In the genomic region with DNA sequence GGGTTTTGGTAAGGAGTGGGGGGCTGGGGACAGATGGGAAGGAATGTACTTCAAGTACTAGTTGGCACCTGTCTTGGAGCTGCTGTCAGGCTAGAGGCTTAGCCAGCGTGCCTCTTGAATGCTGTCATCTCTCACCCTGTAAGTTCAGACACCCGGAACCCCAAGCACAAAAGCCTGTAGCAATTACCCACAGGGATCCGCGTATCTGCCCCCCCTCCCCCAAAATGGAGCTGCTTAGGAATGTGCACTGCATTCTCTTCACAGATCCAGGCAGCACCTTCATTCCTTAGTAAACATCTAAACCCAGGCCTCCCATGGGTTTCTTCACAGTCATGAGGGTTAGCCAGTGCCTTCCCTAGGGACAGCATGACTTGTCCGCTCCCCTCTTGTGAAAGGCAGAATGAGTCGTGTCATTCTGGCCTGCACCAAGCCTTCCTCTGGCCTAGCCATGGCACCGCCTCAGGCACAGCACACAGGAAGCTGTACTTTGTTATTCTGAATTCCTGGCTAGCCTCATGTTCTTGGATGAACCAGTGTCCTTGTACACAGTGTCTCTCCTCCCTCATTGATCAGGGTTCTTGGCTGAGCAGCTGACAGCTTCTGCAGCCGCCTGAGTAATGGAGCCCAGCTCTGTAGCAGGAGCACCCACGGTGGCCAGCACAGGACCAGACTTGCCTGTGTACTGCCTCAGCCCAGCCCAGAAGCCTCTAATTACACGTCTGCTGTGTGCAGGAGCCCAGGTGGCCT, we compare ENCODE assay signal across 8 mouse cellular contexts. TPM values are rescaled to one million over a fixed set of nuclear protein-coding genes. Genes with fewer than 3 reads are reported as not detected.
DNase-seq lines count a peak whose midpoint lies in the region; ATAC-seq and TF ChIP-seq lines count a peak whose summit lies in the region.

No protein-coding gene starts in this region.

- TF ChIP-seq POLR2A in liver, adult 2 months (IDR thresholded peaks at IDR 0.05; ENCODE audit: extremely low read depth, insufficient read depth, low read length) = 0 out of 2 replicates have a peak, but pooled peaks have one; percentile 7
- TF ChIP-seq POLR2A in brain, embryonic 14.5 days (IDR thresholded peaks at IDR 0.05; ENCODE audit: borderline replicate concordance, extremely low read depth, insufficient read depth, insufficient read length, poor library complexity, severe bottlenecking) = no peak

- peak; percentile 99 for DNase-seq in liver, adult 2 months (ENCODE audit: extremely low read depth, low read depth, low spot score)
- no peak for DNase-seq in liver
- peak; percentile 24 for DNase-seq in brain, embryonic 14.5 days (ENCODE audit: low read depth)
- DNase-seq in heart, embryonic 10.5 days (ENCODE audit: low spot score) = no peak
- peak; percentile 81 for DNase-seq in kidney, adult 9 months
- no peak for DNase-seq in spleen, postnatal 10 days (ENCODE audit: low spot score in 2 of 2)
- no peak for DNase-seq in spleen, adult 18-20 months

- peak; percentile 64 for ATAC-seq in lung, embryonic 15.5 days (ENCODE audit: borderline replicate concordance, extremely low read depth, low FRiP score, low TSS enrichment)

- no peaks in the 10 kb centered on the region for H3K79me2 ChIP-seq in liver, adult 2 months (ENCODE audit: control insufficient read depth, insufficient read depth, low read length)

- H3K4me1 ChIP-seq in liver, adult 2 months (ENCODE audit: control insufficient read depth, insufficient read depth, low read length) = no peaks in the 10 kb centered on the region
- peaks cover 37% of the 10 kb centered on the region for H3K4me1 ChIP-seq in heart, embryonic 10.5 days
- peaks cover 38% of the 10 kb centered on the region for H3K4me1 ChIP-seq in lung, embryonic 15.5 days

- peak overlapping the region; percentile 14 for H3K27ac ChIP-seq in liver, adult 2 months (replicated peaks; ENCODE audit: insufficient read depth, low read depth, low read length)
- peak overlapping the region; percentile 75 for H3K27ac ChIP-seq in heart, embryonic 10.5 days
- H3K27ac ChIP-seq in lung, embryonic 15.5 days = peak overlapping the region; percentile 83

- H3K36me3 ChIP-seq in liver, adult 2 months (ENCODE audit: control insufficient read depth, insufficient read depth, low read length) = peaks cover 17% of the 10 kb centered on the region
- H3K36me3 ChIP-seq in heart, embryonic 10.5 days = peaks cover 16% of the 10 kb centered on the region
- H3K36me3 ChIP-seq in lung, embryonic 15.5 days = peaks cover 17% of the 10 kb centered on the region

- H3K9ac ChIP-seq in liver, adult 2 months (ENCODE audit: low read depth, low read length) = no peak overlapping the region
- H3K9ac ChIP-seq in lung, embryonic 15.5 days = no peak overlapping the region

- H3K4me2 ChIP-seq in lung, embryonic 15.5 days = no peak overlapping the region

- TF ChIP-seq CTCF in liver, adult 2 months (IDR thresholded peaks at IDR 0.05; ENCODE audit: low read depth, low read length) = 0 out of 2 replicates have a peak, but pooled peaks have one; percentile 9
- no peak for TF ChIP-seq CTCF in brain, embryonic 14.5 days (IDR thresholded peaks at IDR 0.05; ENCODE audit: borderline replicate concordance, extremely low read depth, insufficient read depth, insufficient read length)

- WGBS in liver, adult 2 months = 14% methylated on average over 10 of the region's 10 CpGs
- WGBS in heart, embryonic 10.5 days = 32% methylated on average over 10 of the region's 10 CpGs
- 20% methylated on average over 10 of the region's 10 CpGs for WGBS in lung, embryonic 15.5 days

- no peaks in the 10 kb centered on the region for H3K9me3 ChIP-seq in heart, embryonic 10.5 days
- no peaks in the 10 kb centered on the region for H3K9me3 ChIP-seq in lung, embryonic 15.5 days

- H3K4me3 ChIP-seq in liver, adult 2 months (ENCODE audit: insufficient read depth, low read depth, low read length) = no peak overlapping the region
- peak overlapping the region; percentile 16; the same call in 1 of the 2 replicates for H3K4me3 ChIP-seq in heart, embryonic 10.5 days
- H3K4me3 ChIP-seq in lung, embryonic 15.5 days = no peak overlapping the region

- H3K27me3 ChIP-seq in liver, adult 2 months (ENCODE audit: control insufficient read depth, insufficient read depth, low read length) = no peaks in the 10 kb centered on the region
- no peaks in the 10 kb centered on the region for H3K27me3 ChIP-seq in heart, embryonic 10.5 days (ENCODE audit: insufficient read depth, poor library complexity, severe bottlenecking)
- no peaks in the 10 kb centered on the region for H3K27me3 ChIP-seq in lung, embryonic 15.5 days

RNA-seq across cellular contexts. Expression of a gene that starts 17.8 kb away (rescaled TPM):
- 589 and 661 TPM in 2 replicates for total RNA-seq in liver, adult 2 months (2014; rRNA removed)
- 259 and 295 TPM in 2 replicates for polyA plus RNA-seq in liver, adult 2 months (2012; rRNA removed)
- polyA plus RNA-seq in brain, embryonic 14.5 days (2012; rRNA removed) = 18.5 and 22.7 TPM in 2 replicates
- 15.3 and 25.7 TPM in 2 replicates for polyA plus RNA-seq in heart, embryonic 10.5 days (2016; fragmentation: Nextera tagmentation; extraction: Ambion mirVana)
- polyA plus RNA-seq in lung, embryonic 15.5 days (2015; fragmentation: Nextera tagmentation; extraction: Ambion mirVana) = 41.7 and 42.7 TPM in 2 replicates

RNA-seq across cellular contexts. Expression of a gene that starts 42.7 kb away (rescaled TPM):
- 281 and 324 TPM in 2 replicates for total RNA-seq in liver, adult 2 months (2014; rRNA removed)
- 148 and 191 TPM in 2 replicates for polyA plus RNA-seq in liver, adult 2 months (2012; rRNA removed)
- 268 and 286 TPM in 2 replicates for polyA plus RNA-seq in brain, embryonic 14.5 days (2012; rRNA removed)
- polyA plus RNA-seq in heart, embryonic 10.5 days (2016; fragmentation: Nextera tagmentation; extraction: Ambion mirVana) = 403 and 488 TPM in 2 replicates
- 423 and 449 TPM in 2 replicates for polyA plus RNA-seq in lung, embryonic 15.5 days (2015; fragmentation: Nextera tagmentation; extraction: Ambion mirVana)

RNA-seq across cellular contexts. Expression of a gene that starts 42.8 kb away (rescaled TPM):
- 0.07 and 0.09 TPM in 2 replicates for total RNA-seq in liver, adult 2 months (2014; rRNA removed)
- polyA plus RNA-seq in liver, adult 2 months (2012; rRNA removed) = 0.05 and 0.15 TPM in 2 replicates
- polyA plus RNA-seq in brain, embryonic 14.5 days (2012; rRNA removed) = 0.25 and 0.35 TPM in 2 replicates
- polyA plus RNA-seq in heart, embryonic 10.5 days (2016; fragmentation: Nextera tagmentation; extraction: Ambion mirVana) = 0.16 and 0.51 TPM in 2 replicates
- 0.26 and 0.29 TPM in 2 replicates for polyA plus RNA-seq in lung, embryonic 15.5 days (2015; fragmentation: Nextera tagmentation; extraction: Ambion mirVana)

Comparison
In these comparisons a context has a peak if more than half of its experiments do, and no peak if none do; other contexts are left out.
1. DNase-seq: peak in liver, adult 2 months (single experiment), brain, embryonic 14.5 days (single experiment) and kidney, adult 9 months (single experiment); none in liver (single experiment), heart, embryonic 10.5 days (single experiment), spleen, postnatal 10 days (0 of 2) and spleen, adult 18-20 months (0 of 2).
2. H3K27ac ChIP-seq: peak in every context shown above with its lines; median percentile 83 in lung, embryonic 15.5 days; 75 in heart, embryonic 10.5 days; 14 in liver, adult 2 months.